Mouse (Mus musculus) telencephalon, adult 2 months (tissue): ENCODE measurements around the gene Ccdc78.

Experiments
- DNase-seq: peaks from one replicate; pipeline ENCODE4 v3.0.0-alpha.2; 2011; ENCODE audit warnings: low read depth, low spot score

The Ccdc78 gene

DNA sequence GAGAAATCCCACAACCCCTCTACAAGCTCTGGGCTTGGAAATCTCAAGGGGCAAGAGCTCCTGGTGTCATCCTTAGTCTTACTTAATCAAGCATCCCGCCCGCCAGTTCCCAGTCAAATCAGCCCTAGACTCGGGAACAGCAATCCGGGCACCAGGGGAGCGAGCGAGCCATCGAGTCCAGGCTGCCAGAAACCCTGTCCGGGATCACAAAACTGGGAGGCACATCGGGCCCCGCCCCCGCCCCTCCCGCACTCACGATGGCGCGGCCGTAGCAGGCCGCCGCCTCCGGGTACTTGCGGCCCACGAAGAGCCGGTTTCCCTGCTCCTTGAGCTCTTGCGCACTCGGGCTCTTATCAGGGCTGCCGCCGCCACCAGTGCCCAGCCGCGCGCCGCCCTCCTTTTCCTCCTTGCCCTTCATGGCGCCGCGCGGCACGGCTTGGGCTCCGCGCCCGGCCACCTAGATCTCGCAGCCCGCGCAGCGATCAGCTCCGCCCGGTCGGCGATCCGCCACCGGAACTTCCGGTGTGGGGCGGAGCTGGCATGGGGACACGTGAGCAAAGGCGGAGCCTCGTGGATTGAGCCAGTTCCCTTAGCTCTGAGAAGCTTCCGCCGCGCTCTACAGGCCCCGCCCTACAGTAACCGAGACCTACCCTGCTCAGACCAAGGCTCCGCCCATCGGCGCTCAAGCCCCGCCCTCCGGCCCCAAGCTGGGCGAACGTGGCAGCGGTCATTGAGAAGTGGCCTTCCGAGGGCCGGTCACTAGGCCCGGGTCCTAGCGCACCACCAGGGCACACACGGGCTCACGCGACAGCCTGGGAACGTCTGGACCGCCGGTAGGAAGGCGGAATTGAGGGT lies 46.3 kb downstream of the Ccdc78 start:
- peak; percentile 99 for DNase-seq

DNA sequence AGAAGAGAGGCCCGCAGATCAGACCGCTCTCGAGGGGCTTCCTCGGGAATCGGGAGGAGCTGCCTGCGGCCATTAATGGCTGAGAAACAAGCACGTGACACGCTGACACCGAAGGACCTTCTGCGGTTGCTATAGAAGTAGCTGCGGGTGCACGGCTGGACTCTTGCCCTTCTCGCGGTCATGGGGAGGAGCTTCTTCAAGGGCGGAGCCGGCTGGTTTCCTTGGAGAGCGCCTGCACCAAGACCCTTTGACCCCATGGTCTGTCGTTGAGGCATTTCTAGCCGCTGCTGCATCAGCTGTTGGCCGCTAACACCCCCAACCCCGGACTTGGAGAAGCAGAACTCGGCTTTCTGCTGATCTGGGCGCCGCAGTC lies 46.9 kb downstream of the Ccdc78 start, which contains the start of gene Stub1:
TSS of gene Stub1 (minus strand) at position 114 of the 373 bp plus-strand sequence.
- peak; percentile 85 for DNase-seq

DNA sequence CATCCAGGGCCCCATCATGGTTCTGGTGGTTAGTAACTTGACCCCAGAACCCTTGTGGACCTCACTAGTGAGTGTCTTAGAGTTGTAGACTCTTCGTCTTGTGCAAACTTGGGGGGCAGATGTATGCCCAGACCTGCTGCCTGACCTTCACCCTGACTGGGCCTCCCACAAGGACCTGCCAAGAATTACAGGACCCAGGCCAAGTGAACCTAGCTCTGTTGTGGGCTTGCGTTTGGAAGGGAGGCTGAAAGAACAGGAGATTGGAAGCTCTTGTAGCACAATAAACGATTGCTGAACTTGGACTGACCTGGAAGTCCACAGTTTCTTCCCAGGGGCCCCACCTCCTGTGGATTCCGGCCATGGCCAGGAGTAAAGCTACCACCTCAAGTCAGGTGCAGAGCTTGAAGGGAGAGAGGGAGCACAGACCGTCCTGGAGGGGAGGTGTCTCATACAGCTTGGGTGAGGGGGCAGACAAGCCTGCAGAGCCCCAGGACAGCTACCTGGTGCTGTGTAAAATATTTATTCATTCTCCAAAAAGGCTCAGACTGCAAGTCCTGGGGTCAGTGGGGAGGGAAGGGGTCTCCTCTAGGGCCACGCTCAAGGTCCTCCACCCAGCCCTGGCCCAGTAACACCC lies 47.7 kb downstream of the Ccdc78 start:
- DNase-seq: no peak

DNA sequence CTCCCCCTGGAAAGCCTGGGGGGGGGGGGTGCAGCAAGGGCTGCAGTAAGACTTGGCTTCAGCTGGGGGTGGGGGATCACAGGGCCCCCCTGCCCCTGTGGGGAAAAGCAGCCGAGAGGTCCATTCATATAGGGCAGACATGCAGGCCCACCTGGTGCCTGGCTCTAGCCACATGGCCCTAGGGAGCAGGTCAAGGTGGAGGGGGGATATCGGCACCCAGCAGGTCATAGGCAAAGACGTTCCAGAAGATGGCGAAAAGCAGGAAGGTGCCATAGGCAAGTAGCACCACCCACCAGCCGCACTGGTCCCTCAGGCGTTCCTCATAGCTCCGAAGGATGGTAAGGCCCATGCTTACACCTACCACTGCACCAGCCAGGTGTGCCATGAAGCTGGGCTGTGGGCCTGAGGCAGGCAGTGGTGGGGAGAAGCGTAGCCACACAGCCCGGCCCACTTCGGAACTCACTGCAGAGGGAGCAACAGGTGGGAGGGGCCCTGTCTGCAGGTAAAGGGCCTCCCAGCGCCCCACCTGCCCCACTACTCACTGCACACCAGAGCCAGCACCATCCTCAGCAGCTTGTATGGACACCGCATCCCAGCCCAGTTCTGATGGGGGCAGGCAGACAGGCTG lies 48.3 kb downstream of the Ccdc78 start:
- no peak for DNase-seq

DNA sequence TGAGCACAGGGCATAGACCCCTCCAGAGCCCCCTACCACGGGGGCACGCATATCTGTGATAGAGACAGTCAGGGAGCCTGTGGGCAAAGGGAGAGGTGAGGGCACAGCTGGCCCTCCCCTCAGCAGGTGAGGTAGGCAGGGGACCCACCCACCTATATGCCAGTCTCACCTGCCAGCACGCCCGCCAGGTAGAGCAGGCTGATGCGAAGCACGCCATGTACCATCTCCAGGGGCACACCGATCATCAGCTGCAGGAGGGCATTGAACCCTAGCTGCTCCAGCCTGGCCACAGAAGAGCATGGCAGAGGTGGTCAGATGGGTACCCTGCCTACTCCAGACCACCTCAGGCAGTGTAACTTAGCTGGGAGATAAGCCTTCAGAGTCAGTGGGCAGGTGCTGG lies 48.9 kb downstream of the Ccdc78 start:
- DNase-seq: no peak

DNA sequence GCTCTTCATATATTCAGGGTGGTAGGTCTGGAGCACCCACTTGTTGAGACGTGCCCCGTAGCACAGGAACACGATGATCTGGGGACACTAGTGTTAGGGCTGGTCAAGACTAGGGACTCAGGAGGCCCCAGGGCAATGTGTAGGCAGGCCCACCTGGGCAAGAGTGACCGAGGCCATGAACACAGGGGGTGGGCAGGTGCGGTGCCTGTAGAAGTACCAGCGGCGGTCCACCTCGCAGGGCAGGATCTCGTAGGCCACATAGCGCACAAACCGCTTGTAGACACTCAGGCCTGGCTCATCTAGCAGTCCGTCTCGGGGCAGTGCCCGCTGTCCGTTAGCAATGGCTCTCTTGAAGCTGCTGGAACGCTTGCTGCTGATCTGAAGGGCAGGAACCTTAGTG lies 49.4 kb downstream of the Ccdc78 start:
- no peak for DNase-seq

DNA sequence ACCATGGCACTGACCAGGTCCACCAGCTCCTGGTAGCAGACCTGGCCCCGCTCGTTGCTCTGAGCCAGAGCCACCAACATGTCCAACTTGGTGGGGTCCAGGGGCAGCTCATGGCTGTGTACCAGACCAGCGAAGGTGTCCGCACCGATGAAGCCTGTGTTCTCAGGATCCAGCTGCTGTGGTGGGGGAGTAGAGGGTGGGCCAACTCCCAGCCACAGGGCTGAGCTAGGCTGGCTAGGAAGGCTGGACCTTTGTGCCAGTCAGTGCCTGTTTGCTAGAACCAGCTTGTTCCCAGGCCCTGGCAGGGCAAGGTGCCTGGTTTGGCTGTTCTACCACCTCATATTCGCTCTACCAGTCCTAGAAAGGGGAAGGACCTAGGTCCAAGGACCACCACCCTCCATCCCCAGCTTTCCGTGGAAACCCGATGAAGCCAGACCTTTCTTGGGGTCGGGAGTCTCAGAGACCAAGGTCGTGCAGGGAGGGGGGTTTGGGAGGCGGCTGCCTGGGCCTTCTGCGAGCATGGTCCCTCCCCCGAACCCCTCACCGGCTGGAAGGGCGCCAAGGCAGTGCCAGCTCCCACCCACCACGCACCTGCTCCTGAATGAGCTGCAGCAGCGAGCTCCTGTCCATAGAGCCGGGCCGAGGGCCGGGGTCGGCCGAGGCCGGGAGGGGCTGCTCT lies 50.2 kb downstream of the Ccdc78 start:
- DNase-seq: no peak

DNA sequence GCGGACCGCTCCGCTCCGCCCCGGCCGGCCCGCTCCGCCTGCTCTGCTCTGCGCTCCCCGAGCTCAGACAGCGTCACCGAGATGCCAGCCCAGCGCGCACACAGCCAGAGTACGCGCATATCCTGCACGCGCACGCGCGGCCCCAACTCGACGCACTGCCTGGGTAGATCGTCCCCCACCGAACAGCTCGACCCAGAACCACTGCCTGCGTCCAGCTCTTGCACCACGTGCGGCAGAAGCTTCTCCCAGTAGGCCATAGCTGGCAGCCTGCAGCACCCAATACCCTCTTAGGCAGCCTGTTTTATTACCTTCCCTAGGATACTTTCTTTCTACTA lies 50.7 kb downstream of the Ccdc78 start, which contains the start of gene Rhbdl1:
TSS of gene Rhbdl1 (minus strand) at position 220 of the 335 bp plus-strand sequence.
- DNase-seq: peak; percentile 78

DNA sequence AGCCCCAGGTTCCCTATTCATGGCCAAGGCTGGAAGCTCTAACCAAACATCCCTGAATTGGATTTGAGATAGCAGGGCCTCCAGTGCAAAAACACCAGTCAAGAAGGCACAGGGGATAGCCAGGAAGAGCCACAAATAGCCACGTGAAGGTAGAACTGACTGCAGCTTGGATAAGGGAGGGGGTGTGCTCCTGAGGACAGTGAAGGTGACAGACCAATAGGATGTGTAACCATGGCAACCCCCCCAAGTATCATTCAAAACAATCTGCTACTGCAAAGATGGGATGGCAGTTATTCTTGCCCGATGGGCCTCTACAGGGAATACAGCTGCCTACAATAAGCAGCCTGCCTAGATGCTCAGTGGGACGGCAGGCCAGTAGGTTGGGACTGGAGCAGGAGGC lies 51.2 kb downstream of the Ccdc78 start:
- DNase-seq: no peak

DNA sequence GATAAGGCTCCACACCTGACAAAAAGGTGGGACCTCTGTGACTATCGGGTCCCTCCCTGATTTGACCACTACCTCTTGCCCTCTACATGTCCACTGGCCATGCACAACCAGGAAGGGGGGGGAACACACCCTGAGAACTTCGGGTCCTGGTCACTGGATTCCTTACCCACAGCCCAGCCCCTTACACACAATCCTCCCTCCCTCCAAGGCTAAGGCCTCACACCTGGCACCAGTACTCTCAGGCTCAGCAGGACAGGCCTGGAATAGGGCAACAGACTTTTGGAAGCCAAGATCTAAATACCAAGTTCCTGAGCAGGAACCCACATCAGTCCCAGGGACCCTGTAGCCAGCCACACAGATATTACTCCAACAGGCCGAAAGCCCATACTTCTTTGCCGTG lies 52.5 kb downstream of the Ccdc78 start:
- no peak for DNase-seq

DNA sequence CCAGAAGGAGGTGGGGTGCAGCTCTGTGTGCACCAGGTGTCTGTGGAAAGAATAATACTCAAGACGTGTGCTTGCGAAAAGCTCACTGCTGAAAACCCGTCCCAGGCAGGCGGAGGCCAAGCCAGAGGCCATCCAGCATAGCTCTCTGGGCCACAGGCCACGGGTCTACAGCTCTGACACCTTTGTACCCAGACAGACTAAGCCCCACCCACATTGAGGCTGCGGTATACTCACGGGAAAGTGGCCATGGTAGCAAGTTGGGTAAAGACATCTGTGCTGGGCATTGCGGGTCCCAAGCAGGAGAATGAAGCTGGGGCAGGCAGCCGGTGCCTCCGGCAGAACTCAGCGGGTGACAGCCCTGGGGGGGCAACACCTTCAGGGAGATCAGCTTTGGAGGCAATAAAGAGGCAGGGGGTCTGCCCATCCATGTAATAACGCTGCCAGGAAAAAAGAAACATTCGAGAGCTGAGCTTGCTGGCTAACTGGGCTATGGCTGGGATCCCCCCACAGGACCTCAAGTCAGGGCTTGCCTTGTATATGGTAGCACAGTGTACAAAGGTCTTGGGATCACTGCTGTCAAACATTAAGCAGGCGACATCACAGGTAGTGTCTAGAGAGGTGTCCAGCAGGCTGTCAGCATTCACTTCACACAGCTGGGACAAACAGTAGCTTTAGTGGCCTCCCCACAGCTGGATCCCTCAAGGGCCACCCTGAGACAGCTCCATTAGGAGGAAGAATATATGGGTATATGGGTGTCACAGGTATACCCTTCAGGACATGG lies 53.3 kb downstream of the Ccdc78 start:
- no peak for DNase-seq
